Mouse (Mus musculus): ENCODE measurements around the gene Rbm5. TPM values are rescaled to one million over a fixed set of nuclear protein-coding genes. Genes with fewer than 3 reads are reported as not detected.
A peak's percentile ranks its signal among the peaks of the same experiment; 100 is the strongest.

Rbm5 gene
- polyA plus RNA-seq, 1 experiment from 2014 or later, result 199 TPM

DNA sequence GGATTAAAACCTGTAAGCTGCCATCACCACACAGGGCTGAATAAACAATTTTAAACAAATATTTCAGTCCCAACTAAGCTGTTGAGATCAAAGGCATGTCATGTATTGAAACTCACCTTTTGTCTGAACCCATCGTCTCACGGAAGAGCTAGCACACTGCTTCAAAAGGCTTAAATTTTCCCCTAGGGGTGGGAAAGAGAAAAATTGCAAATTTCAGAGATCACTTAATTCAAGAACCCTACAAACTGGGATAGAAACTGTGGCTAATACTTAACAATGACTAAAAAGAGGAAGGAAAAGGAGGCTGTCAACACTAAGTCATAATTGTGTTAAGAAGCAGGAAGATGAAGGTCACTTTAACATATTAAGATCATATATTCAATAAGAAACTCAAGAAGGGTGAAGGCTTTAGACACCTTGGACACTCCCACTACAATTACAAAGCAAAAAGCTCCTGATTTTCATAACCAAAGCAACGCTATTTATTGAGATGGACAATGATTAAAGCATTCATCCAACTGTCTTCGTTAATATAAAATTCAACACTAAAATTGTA lies 1.3 kb downstream of the Rbm5 start:
- DNase-seq (ENCODE audit: low spot score) (no peak), ATAC-seq (ENCODE audit: low FRiP score) (no peak)
- H3K36me3 ChIP-seq (replicated peaks; ENCODE audit: control insufficient read depth, insufficient read depth), result peaks cover 69% of the 10 kb centered on the region
- no peaks in the 10 kb centered on the region for H3K27me3 ChIP-seq (ENCODE audit: control insufficient read depth, insufficient read depth, low read length)
- peak overlapping the region; percentile 100 for H3K9ac ChIP-seq
- no peaks in the 10 kb centered on the region for H3K9me3 ChIP-seq (ENCODE audit: control insufficient read depth, low read length)
- no peak overlapping the region; the same call in 1 of the 2 replicates for H3K27ac ChIP-seq
- H3K4me2 ChIP-seq (replicated peaks), result peak overlapping the region; percentile 89
- WGBS, result 15% methylated on average over 4 of the region's 4 CpGs
- peaks cover 22% of the 10 kb centered on the region for H3K4me1 ChIP-seq (replicated peaks; ENCODE audit: control insufficient read depth, insufficient read depth, low read length)
- peak overlapping the region; percentile 94 for H3K4me3 ChIP-seq (replicated peaks; ENCODE audit: low read length)

- Histone ChIP-seq H3K27ac (no peak overlapping the region), H3K36me3 (replicated peaks; ENCODE audit: control insufficient read depth, insufficient read depth) (peaks cover 69% of the 10 kb centered on the region), H3K9me3 (ENCODE audit: control insufficient read depth, low read length) (no peaks in the 10 kb centered on the region), H3K4me1 (replicated peaks; ENCODE audit: control insufficient read depth, insufficient read depth, low read length) (peaks cover 22% of the 10 kb centered on the region), H3K4me3 (replicated peaks; ENCODE audit: low read length) (peak overlapping the region; percentile 94), H3K27me3 (ENCODE audit: control insufficient read depth, insufficient read depth, low read length) (no peaks in the 10 kb centered on the region), H3K9ac (peak overlapping the region; percentile 100; the same call in 1 of the 2 replicates), H3K4me2 (replicated peaks) (peak overlapping the region; percentile 89)
- no peak for DNase-seq (ENCODE audit: low spot score)
- WGBS, result 74% methylated on average over 5 of the region's 5 CpGs
- ATAC-seq (ENCODE audit: low FRiP score), result no peak
These were observed 1.9 kb downstream of the Rbm5 start for GRCm38 (mm10) chr9:107768851-107769250.

DNA sequence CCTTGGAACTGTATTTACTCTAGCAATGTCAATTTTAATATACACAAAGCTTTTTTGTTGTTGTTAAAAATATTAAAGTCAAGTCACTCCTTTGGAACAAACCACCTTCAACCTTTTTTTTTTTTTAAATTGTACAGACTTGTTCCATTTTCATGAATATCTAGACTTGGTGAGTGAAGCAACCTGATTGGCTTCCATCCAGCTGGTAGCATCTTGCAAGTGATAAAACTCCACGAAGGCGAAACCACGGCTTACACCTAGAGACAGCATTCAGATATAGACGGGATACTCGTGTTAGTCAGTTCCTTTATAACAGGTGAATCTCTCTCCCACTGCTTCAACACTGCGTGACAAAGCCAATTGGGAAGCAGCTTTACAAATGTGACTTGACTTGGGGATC lies 11.2 kb downstream of the Rbm5 start:
- WGBS, result 97% methylated on average over 6 of the region's 6 CpGs
- DNase-seq (ENCODE audit: low spot score), result no peak
- no peak overlapping the region for H3K4me2 ChIP-seq (replicated peaks)
- no peak for ATAC-seq (ENCODE audit: low FRiP score)
- H3K36me3 ChIP-seq (replicated peaks; ENCODE audit: control insufficient read depth, insufficient read depth), result peaks cover 98% of the 10 kb centered on the region
- no peaks in the 10 kb centered on the region for H3K9me3 ChIP-seq (ENCODE audit: control insufficient read depth, low read length)
- no peaks in the 10 kb centered on the region for H3K4me1 ChIP-seq (replicated peaks; ENCODE audit: control insufficient read depth, insufficient read depth, low read length)
- H3K4me3 ChIP-seq (replicated peaks; ENCODE audit: low read length), result no peak overlapping the region
- no peaks in the 10 kb centered on the region for H3K27me3 ChIP-seq (ENCODE audit: control insufficient read depth, insufficient read depth, low read length)
- H3K9ac ChIP-seq, result no peak overlapping the region
- no peak overlapping the region for H3K27ac ChIP-seq

- Histone ChIP-seq H3K4me2 (replicated peaks) (no peak overlapping the region), H3K4me3 (replicated peaks; ENCODE audit: low read length) (no peak overlapping the region), H3K27me3 (ENCODE audit: control insufficient read depth, insufficient read depth, low read length) (no peaks in the 10 kb centered on the region), H3K4me1 (replicated peaks; ENCODE audit: control insufficient read depth, insufficient read depth, low read length) (no peaks in the 10 kb centered on the region), H3K9me3 (ENCODE audit: control insufficient read depth, low read length) (0 out of 2 replicates have a peak, but pooled peaks cover 3% of the 10 kb centered on the region), H3K36me3 (replicated peaks; ENCODE audit: control insufficient read depth, insufficient read depth) (peaks cover 97% of the 10 kb centered on the region), H3K27ac (no peak overlapping the region), H3K9ac (no peak overlapping the region)
- ATAC-seq (ENCODE audit: low FRiP score) (no peak), DNase-seq (ENCODE audit: low spot score) (no peak)
- WGBS, result 96% methylated on average over 5 of the region's 5 CpGs
These were observed 20.4 kb downstream of the Rbm5 start for GRCm38 (mm10) chr9:107750378-107750777.

DNA sequence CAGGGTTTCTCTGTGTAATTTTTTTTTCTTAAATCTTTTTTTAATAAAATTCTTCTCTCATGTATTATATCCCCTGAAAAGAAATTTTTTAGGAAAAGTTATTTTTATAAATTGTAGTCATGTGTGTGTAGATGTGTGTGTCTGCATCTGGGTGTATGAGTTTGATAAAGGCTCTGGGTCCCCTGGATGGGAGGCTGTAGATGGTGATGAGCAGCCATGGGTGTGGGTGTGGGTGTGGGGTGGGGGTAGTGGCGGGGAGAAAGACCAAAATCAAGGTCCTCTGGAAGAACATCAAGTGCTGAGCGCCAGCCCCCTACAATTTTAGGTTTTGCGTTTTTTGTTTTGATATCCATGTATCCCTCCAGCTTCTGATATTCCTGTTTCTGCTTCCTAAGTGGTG lies 22.7 kb downstream of the Rbm5 start:
- Histone ChIP-seq H3K27me3 (ENCODE audit: control insufficient read depth, insufficient read depth, low read length) (no peaks in the 10 kb centered on the region), H3K9me3 (ENCODE audit: control insufficient read depth, low read length) (0 out of 2 replicates have a peak, but pooled peaks cover 3% of the 10 kb centered on the region), H3K36me3 (replicated peaks; ENCODE audit: control insufficient read depth, insufficient read depth) (peaks cover 98% of the 10 kb centered on the region), H3K27ac (no peak overlapping the region), H3K4me3 (replicated peaks; ENCODE audit: low read length) (no peak overlapping the region), H3K4me2 (replicated peaks) (no peak overlapping the region), H3K4me1 (replicated peaks; ENCODE audit: control insufficient read depth, insufficient read depth, low read length) (no peaks in the 10 kb centered on the region), H3K9ac (no peak overlapping the region)
- ATAC-seq (ENCODE audit: low FRiP score), result no peak
- DNase-seq (ENCODE audit: low spot score), result no peak
- 99% methylated on average over 3 of the region's 3 CpGs for WGBS

DNA sequence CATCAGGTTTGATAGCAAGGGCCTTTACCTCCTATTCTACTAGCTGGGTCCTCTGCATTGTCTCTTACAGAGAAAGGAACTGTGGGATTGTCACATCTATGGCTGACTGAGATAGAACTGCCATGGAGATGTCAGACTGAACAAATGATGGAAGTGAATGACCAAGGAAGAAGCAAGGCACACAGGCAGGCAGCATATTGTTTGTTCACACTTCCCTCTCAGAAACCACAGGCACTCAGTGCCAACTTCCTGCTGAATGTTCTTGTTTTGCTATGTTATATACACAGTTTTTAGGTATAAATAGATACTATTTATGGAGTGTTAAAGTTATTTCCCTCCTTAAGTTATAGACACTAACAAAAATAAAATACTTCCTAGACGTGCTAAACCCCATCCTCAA lies 23.5 kb downstream of the Rbm5 start:
- Histone ChIP-seq H3K27me3 (ENCODE audit: control insufficient read depth, insufficient read depth, low read length) (no peaks in the 10 kb centered on the region), H3K9me3 (ENCODE audit: control insufficient read depth, low read length) (0 out of 2 replicates have a peak, but pooled peaks cover 3% of the 10 kb centered on the region), H3K27ac (no peak overlapping the region), H3K4me3 (replicated peaks; ENCODE audit: low read length) (no peak overlapping the region), H3K36me3 (replicated peaks; ENCODE audit: control insufficient read depth, insufficient read depth) (peaks cover 98% of the 10 kb centered on the region), H3K4me1 (replicated peaks; ENCODE audit: control insufficient read depth, insufficient read depth, low read length) (no peaks in the 10 kb centered on the region), H3K4me2 (replicated peaks) (no peak overlapping the region), H3K9ac (no peak overlapping the region)
- ATAC-seq (ENCODE audit: low FRiP score) (no peak), DNase-seq (ENCODE audit: low spot score) (no peak)
- 97% methylated on average over 1 of the region's 1 CpGs for WGBS

- Histone ChIP-seq H3K4me1 (replicated peaks; ENCODE audit: control insufficient read depth, insufficient read depth, low read length) (no peaks in the 10 kb centered on the region), H3K4me3 (replicated peaks; ENCODE audit: low read length) (no peak overlapping the region), H3K27ac (no peak overlapping the region), H3K27me3 (ENCODE audit: control insufficient read depth, insufficient read depth, low read length) (no peaks in the 10 kb centered on the region), H3K9ac (no peak overlapping the region), H3K36me3 (replicated peaks; ENCODE audit: control insufficient read depth, insufficient read depth) (peaks cover 98% of the 10 kb centered on the region), H3K4me2 (replicated peaks) (no peak overlapping the region), H3K9me3 (ENCODE audit: control insufficient read depth, low read length) (0 out of 2 replicates have a peak, but pooled peaks cover 3% of the 10 kb centered on the region)
- no peak for DNase-seq (ENCODE audit: low spot score)
- no peak for ATAC-seq (ENCODE audit: low FRiP score)
- WGBS, result 93% methylated on average over 3 of the region's 3 CpGs
These were observed 24.1 kb downstream of the Rbm5 start for GRCm38 (mm10) chr9:107746679-107747078.

- Histone ChIP-seq H3K4me1 (replicated peaks; ENCODE audit: control insufficient read depth, insufficient read depth, low read length) (no peaks in the 10 kb centered on the region), H3K27ac (no peak overlapping the region)
- 88% methylated on average over 6 of the region's 6 CpGs for WGBS
These were observed 26.7 kb downstream of the Rbm5 start for GRCm38 (mm10) chr9:107744061-107744460.

DNA sequence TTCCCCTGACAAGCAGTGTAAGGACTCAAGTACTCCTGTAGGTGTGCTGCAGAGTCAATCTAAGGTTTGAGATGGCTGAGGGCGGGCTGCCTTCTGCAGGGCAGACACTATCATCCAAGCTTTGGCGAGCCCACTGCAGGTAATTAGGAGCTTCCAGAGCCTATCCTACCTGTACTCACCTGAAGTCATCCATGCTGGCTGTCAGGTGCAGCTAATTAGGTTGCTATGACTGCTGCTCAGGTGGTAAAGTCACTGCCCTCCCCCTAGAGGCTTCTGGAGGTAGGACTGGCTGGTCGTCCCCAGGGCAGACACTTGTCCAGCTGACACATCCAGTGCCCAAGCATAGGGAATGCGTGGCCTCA lies 32.0 kb downstream of the Rbm5 start:
- Histone ChIP-seq H3K36me3 (replicated peaks; ENCODE audit: control insufficient read depth, insufficient read depth) (peaks cover 57% of the 10 kb centered on the region), H3K4me1 (replicated peaks; ENCODE audit: control insufficient read depth, insufficient read depth, low read length) (peaks cover 27% of the 10 kb centered on the region), H3K27ac (no peak overlapping the region), H3K4me3 (replicated peaks; ENCODE audit: low read length) (no peak overlapping the region), H3K9me3 (ENCODE audit: control insufficient read depth, low read length) (no peaks in the 10 kb centered on the region), H3K4me2 (replicated peaks) (no peak overlapping the region), H3K27me3 (ENCODE audit: control insufficient read depth, insufficient read depth, low read length) (no peaks in the 10 kb centered on the region), H3K9ac (no peak overlapping the region)
- ATAC-seq (ENCODE audit: low FRiP score) (peak; percentile 6; the same call in 1 of the 2 replicates), DNase-seq (ENCODE audit: low spot score) (no peak)
- WGBS, result 41% methylated on average over 4 of the region's 4 CpGs

More at GRCm38 (mm10) chr9:107744061-107744460, 26.7 kb downstream of the Rbm5 start:
- Histone ChIP-seq H3K9ac (no peak overlapping the region), H3K36me3 (replicated peaks; ENCODE audit: control insufficient read depth, insufficient read depth) (peaks cover 98% of the 10 kb centered on the region), H3K4me2 (replicated peaks) (no peak overlapping the region), H3K27me3 (ENCODE audit: control insufficient read depth, insufficient read depth, low read length) (no peaks in the 10 kb centered on the region), H3K9me3 (ENCODE audit: control insufficient read depth, low read length) (0 out of 2 replicates have a peak, but pooled peaks cover 3% of the 10 kb centered on the region), H3K4me3 (replicated peaks; ENCODE audit: low read length) (no peak overlapping the region)
- ATAC-seq (ENCODE audit: low FRiP score) (no peak), DNase-seq (ENCODE audit: low spot score) (no peak)

All from hindbrain, embryonic 14.5 days (tissue).